Mouse (Mus musculus): ENCODE measurements around the gene Slc12a3.

The Slc12a3 gene

GRCm38 (mm10) chr8:94328932-94329728 lies at the start of gene Slc12a3:
Slc12a3 (plus strand) TSS chr8:94329201.
- DNase-seq = no peak

GRCm38 (mm10) chr8:94280001-94280613 lies 48.9 kb upstream of the Slc12a3 start:
- DNase-seq = no peak

GRCm38 (mm10) chr8:94282453-94282985 lies 46.5 kb upstream of the Slc12a3 start:
- no peak for DNase-seq

GRCm38 (mm10) chr8:94284204-94284603 lies 44.8 kb upstream of the Slc12a3 start:
- DNase-seq = no peak

- DNase-seq = no peak
Observed at GRCm38 (mm10) chr8:94290606-94291005, 38.4 kb upstream of the Slc12a3 start.

GRCm38 (mm10) chr8:94292072-94292471 lies 36.9 kb upstream of the Slc12a3 start:
- no peak for DNase-seq

GRCm38 (mm10) chr8:94292626-94293025 lies 36.4 kb upstream of the Slc12a3 start:
- no peak for DNase-seq

- no peak for DNase-seq
Observed at GRCm38 (mm10) chr8:94295687-94296086, 33.3 kb upstream of the Slc12a3 start.

- no peak for DNase-seq
Observed at GRCm38 (mm10) chr8:94296312-94296991, 32.5 kb upstream of the Slc12a3 start.

GRCm38 (mm10) chr8:94297101-94297500 lies 31.9 kb upstream of the Slc12a3 start:
- DNase-seq = no peak

GRCm38 (mm10) chr8:94300809-94301208 lies 28.2 kb upstream of the Slc12a3 start:
- no peak for DNase-seq

GRCm38 (mm10) chr8:94304412-94304811 lies 24.6 kb upstream of the Slc12a3 start:
- DNase-seq = no peak

- no peak for DNase-seq
Observed at GRCm38 (mm10) chr8:94306989-94307513, 21.9 kb upstream of the Slc12a3 start.

- no peak for DNase-seq
Observed at GRCm38 (mm10) chr8:94307652-94308051, 21.3 kb upstream of the Slc12a3 start.

- no peak for DNase-seq
Observed at GRCm38 (mm10) chr8:94314069-94314468, 14.9 kb upstream of the Slc12a3 start.

GRCm38 (mm10) chr8:94317249-94317648 lies 11.8 kb upstream of the Slc12a3 start:
- no peak for DNase-seq

GRCm38 (mm10) chr8:94317691-94318090 lies 11.3 kb upstream of the Slc12a3 start:
- no peak for DNase-seq

GRCm38 (mm10) chr8:94320036-94320435 lies 9.0 kb upstream of the Slc12a3 start:
- DNase-seq = no peak

- no peak for DNase-seq
Observed at GRCm38 (mm10) chr8:94322083-94322482, 6.9 kb upstream of the Slc12a3 start.

GRCm38 (mm10) chr8:94323041-94323440 lies 6.0 kb upstream of the Slc12a3 start:
- no peak for DNase-seq

GRCm38 (mm10) chr8:94324071-94324470 lies 4.9 kb upstream of the Slc12a3 start:
- DNase-seq = peak in 1 of 2 experiments; percentile 13

GRCm38 (mm10) chr8:94326016-94326415 lies 3.0 kb upstream of the Slc12a3 start:
- no peak for DNase-seq

GRCm38 (mm10) chr8:94330733-94331132 lies 1.7 kb downstream of the Slc12a3 start:
- DNase-seq = no peak
